Mouse (Mus musculus): Measurements from ENCODE around the gene 4930470P17Rik. TPM values are rescaled to one million over a fixed set of nuclear protein-coding genes. Genes with fewer than 3 reads are reported as not detected.
"Not testable (repeated sequence)": the region's sequence is repeated elsewhere in the genome, so short reads cannot be mapped to it uniquely, and the experiment has no call there.

4930470P17Rik gene
- polyA plus RNA-seq, 1 experiment, result not detected

DNA sequence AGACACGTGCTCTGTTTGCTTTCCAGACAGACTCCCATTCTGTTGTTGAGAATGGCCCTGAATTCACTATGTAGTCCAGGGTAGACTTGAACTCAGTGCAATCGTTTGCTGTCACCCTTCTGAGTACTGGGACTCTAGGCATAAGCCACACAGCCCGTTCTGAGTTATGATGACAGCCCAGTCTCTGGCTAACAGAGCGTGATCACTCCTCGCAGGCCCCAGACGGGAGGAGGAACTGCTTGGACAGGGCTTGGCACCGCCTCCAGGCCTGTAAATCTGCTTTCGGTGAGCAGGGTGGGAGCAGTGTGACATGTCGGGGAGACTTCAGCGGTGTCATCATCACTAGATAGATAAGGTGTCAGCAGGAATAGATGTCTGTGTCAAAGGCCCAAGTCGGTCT, 28.7 kb upstream of the 4930470P17Rik start:
- H3K4me3 ChIP-seq (replicated peaks; ENCODE audit: extremely low read depth, low read depth, low read length), result no peak overlapping the region
- H3K4me1 ChIP-seq (ENCODE audit: control insufficient read depth, insufficient read depth, low read length), result no peaks in the 10 kb centered on the region
- DNase-seq, result no peak
- no peak for TF ChIP-seq CTCF (IDR thresholded peaks at IDR 0.05; ENCODE audit: insufficient read depth, low read length)
- no peak for TF ChIP-seq POLR2A (IDR thresholded peaks at IDR 0.05; ENCODE audit: borderline replicate concordance, extremely low read depth, low read depth, low read length)
- WGBS, result 70% methylated on average over 11 of the region's 11 CpGs

- WGBS, result 84% methylated on average over 11 of the region's 11 CpGs
- not testable (repeated sequence) for H3K4me1 ChIP-seq (ENCODE audit: control insufficient read depth, insufficient read depth, low read length); DNase-seq; H3K4me3 ChIP-seq (replicated peaks; ENCODE audit: extremely low read depth, low read depth, low read length)
Observed at GRCm38 (mm10) chr2:170627991-170628390, 26.2 kb upstream of the 4930470P17Rik start.

DNA sequence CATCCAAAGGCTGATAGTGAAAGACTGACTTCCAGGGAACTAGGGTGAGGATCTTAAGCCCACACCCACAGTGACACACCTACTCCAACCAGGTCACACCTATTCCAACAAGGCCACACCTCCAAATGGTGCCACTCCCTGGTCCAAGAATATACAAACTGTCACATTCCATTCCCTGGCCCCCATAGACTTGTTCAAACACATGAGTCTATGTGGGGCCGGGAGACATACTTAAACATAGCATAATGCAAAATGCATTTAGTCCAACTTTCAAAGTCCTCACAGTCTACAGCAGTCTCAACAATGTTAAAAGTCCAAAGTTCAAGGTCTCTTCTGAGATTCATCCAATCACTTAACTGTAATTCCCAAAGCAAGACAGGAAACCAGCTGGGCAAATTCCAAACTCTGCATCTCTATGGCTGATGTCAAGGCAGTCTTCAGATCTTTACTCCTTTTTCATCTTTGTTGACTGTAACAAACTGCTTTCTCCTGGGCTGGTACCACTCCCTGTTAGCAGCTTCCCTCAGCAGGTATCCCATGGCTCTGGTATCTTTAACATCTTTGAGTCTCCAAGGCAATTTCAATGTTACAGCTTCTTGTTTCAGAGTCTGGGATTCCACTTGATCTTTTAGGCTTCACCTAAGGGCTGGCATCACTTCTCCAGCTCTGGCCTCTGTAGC, 22.5 kb upstream of the 4930470P17Rik start:
- H3K4me3 ChIP-seq (replicated peaks; ENCODE audit: extremely low read depth, low read depth, low read length); H3K4me1 ChIP-seq (ENCODE audit: control insufficient read depth, insufficient read depth, low read length); DNase-seq: not testable (repeated sequence)
- WGBS, result 51% methylated on average over 1 of the region's 1 CpGs

DNA sequence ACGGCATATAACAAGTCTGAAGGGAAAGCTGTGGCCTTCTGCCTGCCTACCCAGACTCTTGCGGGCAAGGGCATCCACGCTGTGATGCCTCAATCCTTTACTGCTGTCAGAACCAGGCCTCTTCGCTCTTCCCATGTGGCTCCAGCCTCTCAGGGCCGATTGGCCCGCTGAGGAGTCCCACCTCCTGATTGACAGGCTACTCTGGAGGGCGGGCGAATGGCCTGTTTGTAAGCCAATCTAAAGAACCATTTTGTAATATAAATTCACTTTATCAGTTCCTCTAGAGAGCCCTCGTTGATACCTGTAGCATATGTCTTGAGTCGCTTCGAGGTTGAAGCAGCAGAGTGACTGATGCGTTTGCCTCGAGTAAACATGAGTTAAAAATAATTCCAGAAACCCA, 21.2 kb upstream of the 4930470P17Rik start:
- 82% methylated on average over 13 of the region's 13 CpGs for WGBS
- TF ChIP-seq POLR2A (IDR thresholded peaks at IDR 0.05; ENCODE audit: borderline replicate concordance, extremely low read depth, low read depth, low read length) (no peak), CTCF (IDR thresholded peaks at IDR 0.05; ENCODE audit: insufficient read depth, low read length) (no peak)

GRCm38 (mm10) chr2:170618862-170619492, 17.2 kb upstream of the 4930470P17Rik start:
- WGBS, result 78% methylated on average over 12 of the region's 12 CpGs
- H3K4me3 ChIP-seq (replicated peaks; ENCODE audit: extremely low read depth, low read depth, low read length), result no peak overlapping the region
- DNase-seq, result no peak
- no peak for TF ChIP-seq POLR2A (IDR thresholded peaks at IDR 0.05; ENCODE audit: borderline replicate concordance, extremely low read depth, low read depth, low read length)
- no peak for TF ChIP-seq CTCF (IDR thresholded peaks at IDR 0.05; ENCODE audit: insufficient read depth, low read length)
- H3K4me1 ChIP-seq (ENCODE audit: control insufficient read depth, insufficient read depth, low read length), result no peaks in the 10 kb centered on the region

More for the DNA sequence above, 21.2 kb upstream of the 4930470P17Rik start:
- Histone ChIP-seq H3K4me3 (replicated peaks; ENCODE audit: extremely low read depth, low read depth, low read length) (no peak overlapping the region), H3K4me1 (ENCODE audit: control insufficient read depth, insufficient read depth, low read length) (no peaks in the 10 kb centered on the region)
- DNase-seq, result no peak

DNA sequence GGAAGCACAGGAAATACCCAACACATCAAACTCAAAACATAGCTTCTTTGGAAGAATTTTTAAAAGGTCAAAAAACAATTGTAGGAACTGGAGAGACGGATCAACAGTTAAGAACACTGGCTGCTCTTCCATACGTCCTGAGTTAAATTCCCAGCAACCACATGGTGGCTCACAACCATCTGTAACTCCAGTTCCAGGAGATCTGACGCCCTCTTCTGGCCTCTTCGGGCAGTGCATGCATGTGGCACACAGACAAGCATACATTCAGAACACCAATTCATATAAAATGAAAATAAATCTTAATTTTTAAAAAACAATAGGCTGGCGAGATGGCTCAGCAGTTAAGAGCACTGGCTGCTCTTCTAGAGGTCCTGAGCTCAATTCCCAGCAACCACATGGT, 10.0 kb upstream of the 4930470P17Rik start:
- DNase-seq; H3K4me1 ChIP-seq (ENCODE audit: control insufficient read depth, insufficient read depth, low read length); H3K4me3 ChIP-seq (replicated peaks; ENCODE audit: extremely low read depth, low read depth, low read length): not testable (repeated sequence)
- 68% methylated on average over 5 of the region's 5 CpGs for WGBS

GRCm38 (mm10) chr2:170601171-170601570, 646 bp downstream of the 4930470P17Rik start:
- Histone ChIP-seq H3K4me3 (replicated peaks; ENCODE audit: extremely low read depth, low read depth, low read length) (no peak overlapping the region), H3K4me1 (ENCODE audit: control insufficient read depth, insufficient read depth, low read length) (no peaks in the 10 kb centered on the region)
- no peak for DNase-seq
- TF ChIP-seq CTCF (IDR thresholded peaks at IDR 0.05; ENCODE audit: insufficient read depth, low read length) (no peak), POLR2A (IDR thresholded peaks at IDR 0.05; ENCODE audit: borderline replicate concordance, extremely low read depth, low read depth, low read length) (no peak)
- WGBS, result 74% methylated on average over 5 of the region's 5 CpGs

- DNase-seq, result no peak
- TF ChIP-seq CTCF (IDR thresholded peaks at IDR 0.05; ENCODE audit: insufficient read depth, low read length) (no peak), POLR2A (IDR thresholded peaks at IDR 0.05; ENCODE audit: borderline replicate concordance, extremely low read depth, low read depth, low read length) (no peak)
- no peak overlapping the region for H3K4me3 ChIP-seq (replicated peaks; ENCODE audit: extremely low read depth, low read depth, low read length)
- 14% methylated on average over 2 of the region's 2 CpGs for WGBS
- H3K4me1 ChIP-seq (ENCODE audit: control insufficient read depth, insufficient read depth, low read length), result no peaks in the 10 kb centered on the region
Observed at GRCm38 (mm10) chr2:170597586-170597985, 4.2 kb downstream of the 4930470P17Rik start.

GRCm38 (mm10) chr2:170596726-170597125, 5.1 kb downstream of the 4930470P17Rik start:
- no peak for TF ChIP-seq POLR2A (IDR thresholded peaks at IDR 0.05; ENCODE audit: borderline replicate concordance, extremely low read depth, low read depth, low read length)
- peak; percentile 32; the same call in 1 of the 2 replicates for TF ChIP-seq CTCF (IDR thresholded peaks at IDR 0.05; ENCODE audit: insufficient read depth, low read length)
- Histone ChIP-seq H3K4me3 (replicated peaks; ENCODE audit: extremely low read depth, low read depth, low read length) (no peak overlapping the region), H3K4me1 (ENCODE audit: control insufficient read depth, insufficient read depth, low read length) (no peaks in the 10 kb centered on the region)
- 0% methylated on average over 1 of the region's 1 CpGs for WGBS
- DNase-seq, result peak; percentile 49

DNA sequence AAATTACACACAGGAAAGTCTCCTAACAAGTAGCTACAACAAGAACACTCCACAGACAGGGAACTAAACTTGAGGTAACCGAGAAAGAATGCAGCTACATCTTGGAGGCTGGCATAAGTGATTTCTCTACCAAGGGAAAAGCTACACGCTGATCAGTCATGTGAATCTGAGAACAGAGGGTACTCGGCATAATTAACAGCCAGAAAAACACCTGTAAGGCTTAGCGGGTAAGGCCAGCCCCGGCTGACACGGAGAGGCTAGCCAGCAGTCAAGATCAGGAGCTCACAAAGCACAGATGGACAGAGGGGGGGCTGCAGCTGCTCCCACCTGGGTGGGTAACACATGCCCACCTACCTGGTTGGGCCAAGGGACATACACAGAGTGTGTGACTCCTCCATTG, 9.7 kb downstream of the 4930470P17Rik start:
- H3K4me3 ChIP-seq (replicated peaks; ENCODE audit: extremely low read depth, low read depth, low read length), result no peak overlapping the region
- 84% methylated on average over 6 of the region's 6 CpGs for WGBS
- no peaks in the 10 kb centered on the region for H3K4me1 ChIP-seq (ENCODE audit: control insufficient read depth, insufficient read depth, low read length)
- no peak for DNase-seq
- TF ChIP-seq CTCF (IDR thresholded peaks at IDR 0.05; ENCODE audit: insufficient read depth, low read length) (no peak), POLR2A (IDR thresholded peaks at IDR 0.05; ENCODE audit: borderline replicate concordance, extremely low read depth, low read depth, low read length) (no peak)
